Mouse (Mus musculus) urinary bladder, postnatal 14 days (tissue): ENCODE data around the gene Prdm2.

Experiments used
- DNase-seq: peaks from one replicate; pipeline ENCODE4 v3.0.0; 2021; ENCODE audit warnings: low spot score

Prdm2 gene

DNA sequence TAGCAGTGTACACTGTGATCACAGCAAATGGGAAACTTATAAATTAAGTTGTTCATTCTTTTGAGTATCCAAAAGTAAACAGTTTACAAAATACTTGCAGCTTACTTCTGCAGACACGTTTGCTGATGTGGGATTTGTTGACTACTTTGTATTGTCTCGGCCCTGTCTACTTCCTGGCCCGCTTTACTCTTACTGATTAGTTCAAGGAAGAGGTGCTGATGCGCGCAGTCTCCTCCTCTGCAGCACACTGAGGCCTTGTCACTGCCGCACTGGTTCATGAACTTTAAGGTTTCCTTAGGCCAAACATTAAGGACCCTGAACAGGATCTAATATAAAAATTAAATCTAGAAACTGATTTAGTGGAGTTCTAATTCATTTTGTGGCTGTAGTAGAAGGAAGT, 58.2 kb downstream of the Prdm2 start:
- DNase-seq, result no peak

DNA sequence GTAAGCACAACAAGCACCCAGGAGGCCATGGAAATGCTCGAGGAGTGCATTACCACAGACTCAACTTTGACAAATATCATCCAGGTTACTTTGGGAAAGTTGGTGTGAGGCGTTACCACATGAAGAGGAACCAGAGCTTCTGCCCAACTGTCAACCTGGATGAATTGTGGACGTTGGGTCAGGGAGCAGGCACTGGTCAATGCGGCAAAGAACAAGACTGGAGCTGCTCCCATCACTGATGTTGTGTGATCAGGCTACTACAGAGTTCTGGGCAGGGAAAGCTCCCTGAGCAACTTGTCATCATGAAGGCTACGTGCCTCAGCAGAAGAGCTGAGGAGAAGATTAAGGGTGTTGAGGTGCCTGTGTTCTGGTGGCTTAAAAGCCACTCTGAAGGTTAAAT, 60.2 kb downstream of the Prdm2 start:
- DNase-seq, result no peak

DNA sequence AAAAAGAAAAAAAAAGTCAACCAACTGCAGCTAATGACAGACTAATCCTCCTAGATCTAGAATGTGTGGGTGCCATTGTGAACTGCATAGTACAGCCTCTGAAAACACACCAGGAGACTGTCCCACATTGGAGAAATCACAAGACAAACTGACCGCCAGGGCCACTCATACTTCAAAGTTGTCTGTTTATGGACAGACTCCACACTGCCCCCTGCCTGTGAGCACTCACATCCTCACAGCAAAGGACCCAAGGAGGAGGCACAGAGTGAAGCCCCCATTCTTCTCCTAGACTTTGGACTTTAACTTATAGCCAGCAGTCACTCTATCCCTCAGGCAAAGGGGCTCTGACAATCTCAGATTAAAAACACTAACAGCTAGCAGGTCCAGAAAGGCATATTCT, 61.5 kb downstream of the Prdm2 start:
- no peak for DNase-seq

DNA sequence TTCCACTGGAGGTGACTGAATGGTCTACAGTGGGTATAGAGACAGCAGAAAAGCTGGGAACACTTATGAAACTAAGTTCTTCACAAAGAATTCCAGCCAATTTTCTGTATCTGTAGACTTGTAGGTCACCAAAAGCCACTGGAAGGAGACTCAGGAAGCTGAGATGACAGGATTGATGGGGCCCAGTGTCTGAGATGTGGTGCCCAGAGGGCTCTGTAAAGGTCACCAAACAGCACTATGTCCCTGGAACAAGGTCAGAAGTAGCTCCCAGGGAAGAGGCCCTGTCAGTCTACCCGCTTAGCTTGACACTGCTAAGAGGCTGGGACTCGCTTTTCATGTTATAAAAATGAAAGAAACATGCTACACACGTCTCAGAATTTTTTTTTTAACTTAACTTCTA, 65.1 kb downstream of the Prdm2 start:
- no peak for DNase-seq

DNA sequence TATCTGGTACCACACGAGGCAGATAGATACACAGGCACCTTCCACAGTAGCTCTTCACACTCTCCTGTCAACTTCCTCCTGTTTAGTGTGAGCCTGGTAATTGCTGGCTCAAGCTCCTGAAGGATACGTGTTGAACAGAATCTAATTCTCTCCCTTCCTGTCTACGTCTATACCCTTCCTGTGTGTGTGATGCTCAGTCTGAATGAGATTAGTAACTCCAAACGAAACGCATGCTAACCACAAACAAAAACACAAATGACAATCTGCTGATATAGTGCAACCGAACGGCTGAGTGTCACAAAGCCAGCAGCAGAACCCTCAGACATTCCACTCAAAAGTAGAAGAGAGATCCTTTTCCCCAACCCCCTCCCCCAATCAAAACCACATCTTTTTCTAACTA, 69.2 kb downstream of the Prdm2 start:
- DNase-seq, result no peak

DNA sequence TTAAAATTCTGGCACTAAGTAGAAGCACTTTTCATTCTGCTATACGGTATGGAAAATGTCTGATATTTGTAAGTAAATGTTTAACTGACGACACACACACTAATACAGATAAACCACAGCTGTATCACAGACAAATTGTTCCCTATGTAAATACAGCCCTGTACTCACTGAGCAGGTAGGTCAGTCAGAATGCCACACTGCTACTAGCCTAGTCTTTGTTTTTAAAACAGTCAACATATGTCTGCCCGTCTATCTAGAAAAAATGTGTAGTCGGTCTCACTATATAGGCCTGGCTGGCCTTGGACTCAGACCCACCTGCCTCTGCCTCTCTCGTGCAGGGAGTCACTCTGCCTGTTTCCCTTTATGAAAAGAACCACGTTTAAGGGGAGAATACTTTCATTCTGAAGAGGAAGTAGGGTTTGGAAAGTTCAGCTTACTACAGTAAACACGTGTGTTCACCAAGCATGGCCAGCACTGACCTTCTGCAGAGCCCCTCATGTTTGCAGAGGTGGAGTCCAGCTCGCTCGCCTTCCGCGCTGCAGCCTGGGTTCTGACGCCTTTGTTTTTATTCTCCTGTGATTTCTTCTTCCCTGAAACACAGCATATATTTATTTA, 71.0 kb downstream of the Prdm2 start:
- no peak for DNase-seq

DNA sequence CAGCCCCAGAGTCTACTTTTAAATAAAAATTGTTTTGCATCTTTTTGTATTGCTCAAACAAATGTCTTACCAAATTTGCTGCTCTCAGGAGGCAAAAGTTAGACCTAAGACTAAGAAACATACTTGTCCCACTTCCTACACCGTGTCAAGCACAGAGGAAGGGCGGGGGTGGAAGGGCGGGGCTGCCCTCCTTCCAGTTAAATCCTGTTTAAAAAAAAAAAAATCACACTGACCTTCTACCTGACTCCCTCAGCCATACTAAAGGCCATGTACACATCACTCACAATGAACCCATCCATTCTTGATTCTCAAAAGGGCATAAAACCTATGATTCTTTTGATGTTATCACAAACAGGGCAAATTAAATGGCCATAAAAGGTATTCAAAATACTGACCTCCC, 71.9 kb downstream of the Prdm2 start:
- DNase-seq, result no peak

DNA sequence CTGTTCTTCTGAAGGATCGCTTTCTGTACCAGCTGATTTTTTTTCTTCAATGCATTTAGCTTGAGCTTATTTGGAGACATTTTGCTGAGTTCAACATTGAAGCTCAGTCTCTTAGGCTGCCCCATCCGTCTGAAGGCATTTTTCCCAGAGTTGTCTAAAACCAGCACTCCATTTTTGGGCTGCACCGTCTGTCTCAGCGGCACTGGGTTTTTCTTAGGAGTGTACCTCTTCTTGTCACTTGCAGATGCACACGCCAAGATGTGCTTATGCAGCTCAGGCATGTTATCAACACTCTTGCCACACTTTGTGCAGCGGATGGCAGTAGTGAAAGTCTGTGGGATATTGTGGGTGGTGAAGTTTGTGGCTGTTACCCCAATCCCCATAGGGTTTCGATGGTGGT, 80.4 kb downstream of the Prdm2 start:
- no peak for DNase-seq

DNA sequence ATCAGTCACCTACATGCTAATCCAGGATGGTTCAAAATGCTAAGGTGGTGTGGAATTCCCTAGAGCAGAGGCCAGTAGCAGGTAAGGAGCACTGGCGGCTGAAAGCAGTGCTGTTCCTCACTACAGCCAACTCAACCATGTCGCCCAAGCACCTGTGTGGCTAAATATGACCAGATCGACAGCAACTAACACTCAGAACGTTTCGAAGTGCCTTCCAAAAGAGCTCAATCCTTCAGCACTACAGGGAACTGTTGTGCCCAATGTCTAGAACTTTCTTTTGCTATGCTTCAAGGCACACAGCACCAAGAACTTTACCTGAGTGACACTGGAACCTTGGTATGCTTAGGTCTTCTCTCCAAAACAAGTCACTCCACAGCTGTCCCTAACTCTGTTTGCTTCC, 82.4 kb downstream of the Prdm2 start:
- DNase-seq, result no peak

DNA sequence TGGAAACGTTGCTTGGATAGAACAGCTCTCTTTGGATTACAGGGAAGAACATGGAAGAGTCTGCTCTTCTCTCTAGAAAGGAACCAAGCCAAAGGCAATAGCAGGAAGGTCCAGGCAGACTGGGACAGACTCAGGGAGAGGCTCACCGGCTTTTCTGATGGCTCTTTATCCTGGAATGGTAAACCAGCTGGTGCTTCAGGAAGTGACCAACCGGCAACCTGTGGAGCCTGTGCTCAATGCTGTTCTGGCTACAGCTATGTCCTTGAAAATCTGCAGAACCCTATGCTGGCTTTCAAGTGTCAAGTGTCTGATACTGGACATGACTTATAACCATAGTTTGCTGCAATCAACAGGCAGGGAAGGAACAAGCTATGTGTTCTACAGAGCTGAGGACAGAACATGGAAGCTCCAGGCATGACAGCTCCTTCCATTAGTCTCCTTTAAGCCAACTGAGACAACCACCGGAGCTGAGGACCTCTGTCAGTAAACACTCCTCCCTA, 83.5 kb downstream of the Prdm2 start:
- DNase-seq, result no peak

DNA sequence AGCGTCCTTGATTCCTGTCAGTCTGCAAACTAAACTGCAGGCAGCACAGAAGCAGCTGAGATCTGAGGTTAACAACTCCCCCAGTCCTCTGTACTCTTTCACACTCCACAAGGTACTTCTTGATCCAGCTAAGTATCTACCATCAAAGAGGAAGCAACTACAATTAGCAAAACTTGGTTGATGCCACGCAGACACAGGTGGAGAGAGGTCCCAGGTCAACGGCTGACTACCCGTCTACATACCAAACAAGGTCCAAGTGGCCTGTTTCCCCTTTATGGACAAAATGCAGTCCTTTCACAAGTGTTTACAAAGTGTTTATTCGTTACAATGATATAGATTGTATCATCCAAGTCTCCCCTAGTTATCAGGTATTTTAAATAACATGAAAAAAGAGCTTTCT, 85.6 kb downstream of the Prdm2 start:
- no peak for DNase-seq

DNA sequence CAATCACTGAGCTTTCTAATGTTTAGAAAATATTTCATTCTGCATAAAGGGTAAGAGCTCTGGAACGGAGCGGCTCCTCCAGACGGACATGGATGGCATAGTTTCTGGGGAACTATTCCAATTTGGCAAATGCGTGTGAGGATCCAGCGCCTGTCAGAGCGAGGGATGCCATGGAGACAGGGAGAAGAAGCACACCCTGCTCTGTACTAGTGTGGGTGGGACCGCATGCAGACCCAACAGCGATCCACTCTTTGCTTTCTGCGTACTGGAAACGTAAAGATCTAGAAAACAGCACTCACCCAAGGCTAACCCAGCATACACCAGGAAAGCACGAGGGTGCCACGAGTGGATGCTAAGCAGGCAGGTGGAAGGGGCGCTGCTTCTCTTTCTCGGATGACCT, 86.3 kb downstream of the Prdm2 start:
- no peak for DNase-seq

DNA sequence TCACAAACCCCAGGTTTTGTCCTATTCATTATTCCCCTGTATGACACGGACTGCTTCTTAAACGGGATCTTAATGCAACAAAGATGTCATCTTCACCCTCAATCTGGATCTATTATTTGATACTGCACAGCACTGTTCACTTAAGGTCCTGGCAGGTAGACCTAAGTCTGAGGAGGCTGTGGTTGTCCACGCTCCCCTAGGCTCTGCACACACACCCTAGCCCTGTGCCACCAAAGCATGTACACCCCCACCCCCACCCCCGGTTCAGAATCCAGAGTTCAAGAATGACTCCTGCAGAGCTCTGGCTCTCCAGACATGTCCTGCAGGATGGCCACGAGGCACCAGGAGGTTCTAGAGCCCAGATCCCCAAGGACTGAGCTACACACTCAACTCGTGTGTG, 87.5 kb downstream of the Prdm2 start:
- no peak for DNase-seq

DNA sequence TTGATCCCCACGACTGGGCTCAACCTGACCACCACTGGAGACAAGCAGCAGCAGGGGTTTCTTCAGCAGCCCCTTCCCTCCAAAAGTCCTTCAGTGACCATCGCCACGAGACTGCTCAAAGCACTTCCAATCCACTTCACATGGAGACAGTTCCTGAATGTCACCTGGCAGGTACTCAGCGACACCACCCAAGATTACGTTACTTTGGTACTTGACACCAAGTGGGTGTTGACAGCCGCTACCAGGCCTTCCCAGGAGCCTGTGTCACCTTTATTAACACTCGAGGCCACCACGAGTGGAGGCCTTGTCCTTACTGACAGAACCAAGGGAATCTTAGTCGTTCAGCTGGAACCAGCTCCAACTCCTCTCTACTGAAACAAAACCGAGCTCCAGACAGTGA, 89.8 kb downstream of the Prdm2 start:
- DNase-seq, result no peak

DNA sequence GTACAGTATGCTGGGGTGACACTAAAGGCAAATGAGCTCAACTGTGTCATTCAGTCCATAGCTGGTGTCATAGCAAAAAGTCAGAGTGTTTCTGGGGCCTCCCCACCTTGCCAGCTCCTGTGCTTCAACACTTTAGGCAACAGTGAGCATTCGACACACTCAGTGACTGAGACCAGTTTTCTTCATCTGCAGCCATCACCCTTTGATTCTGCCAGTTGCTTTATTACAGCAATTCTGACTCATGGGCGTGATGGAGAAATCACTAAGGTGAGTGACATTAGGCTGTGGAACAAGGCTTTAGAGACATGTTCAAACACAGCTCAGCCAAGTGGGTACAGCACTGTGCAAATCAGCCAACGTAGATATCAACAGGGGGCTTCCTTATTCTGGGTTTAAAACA, 91.6 kb downstream of the Prdm2 start:
- DNase-seq, result no peak

DNA sequence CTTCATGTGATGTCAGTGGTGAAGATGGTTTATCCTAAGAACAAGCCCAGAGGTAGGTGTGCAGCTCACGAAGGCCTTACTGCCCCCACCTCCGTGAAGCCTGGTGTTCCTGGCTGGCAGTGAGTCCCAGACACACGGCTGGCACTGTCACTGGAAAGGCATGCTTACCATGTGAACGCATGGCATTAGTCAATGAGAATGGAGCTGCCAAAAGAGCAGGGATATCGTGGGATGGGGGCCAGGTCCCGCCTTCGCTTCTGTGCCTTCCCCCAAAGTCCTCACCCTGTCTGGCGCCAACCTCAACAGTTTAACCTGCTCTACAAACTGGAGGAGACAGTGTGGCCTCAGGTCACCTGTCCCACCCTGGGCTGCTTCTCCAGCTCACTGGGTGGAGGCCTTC, 92.8 kb downstream of the Prdm2 start:
- peak; percentile 34 for DNase-seq

DNA sequence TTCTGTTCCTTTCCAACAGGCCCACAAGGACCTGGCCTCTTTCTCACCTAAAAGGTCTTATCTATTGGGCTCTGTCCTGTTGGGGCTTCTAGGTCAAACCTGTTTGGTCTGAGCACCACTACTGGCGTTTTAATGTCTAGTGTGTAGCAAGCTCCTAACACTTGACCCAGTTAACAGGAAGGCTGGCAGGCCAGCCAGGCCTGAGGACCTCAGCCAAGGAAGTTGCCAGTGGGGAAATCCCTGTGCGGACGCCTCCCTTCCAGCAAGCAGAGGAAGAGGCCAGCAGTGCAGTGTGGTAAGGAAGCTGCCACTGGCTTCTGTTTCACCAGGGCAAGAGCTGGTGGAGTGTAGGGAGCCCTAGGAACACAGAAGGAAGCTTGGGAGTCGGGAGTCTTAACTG, 94.0 kb downstream of the Prdm2 start:
- DNase-seq, result peak; percentile 64

DNA sequence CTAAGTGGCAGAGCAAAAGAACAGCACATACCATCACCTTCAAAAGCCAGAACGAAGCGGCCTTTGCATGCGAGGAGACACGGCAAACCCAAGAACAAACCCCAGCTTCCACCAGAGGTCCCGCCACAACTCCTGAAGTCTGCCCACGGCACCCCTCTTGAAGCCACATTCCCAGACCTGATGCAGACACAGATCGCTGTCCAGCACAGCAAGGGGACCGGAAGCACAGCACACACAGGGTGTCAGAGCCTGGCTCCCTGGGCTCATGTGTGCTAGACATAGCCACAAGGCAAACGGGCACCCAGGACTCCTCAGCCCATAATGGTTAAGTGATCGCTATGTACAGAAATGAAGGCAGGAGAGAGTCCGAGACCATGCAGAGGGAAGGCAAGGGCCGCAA, 96.9 kb downstream of the Prdm2 start:
- DNase-seq, result no peak

DNA sequence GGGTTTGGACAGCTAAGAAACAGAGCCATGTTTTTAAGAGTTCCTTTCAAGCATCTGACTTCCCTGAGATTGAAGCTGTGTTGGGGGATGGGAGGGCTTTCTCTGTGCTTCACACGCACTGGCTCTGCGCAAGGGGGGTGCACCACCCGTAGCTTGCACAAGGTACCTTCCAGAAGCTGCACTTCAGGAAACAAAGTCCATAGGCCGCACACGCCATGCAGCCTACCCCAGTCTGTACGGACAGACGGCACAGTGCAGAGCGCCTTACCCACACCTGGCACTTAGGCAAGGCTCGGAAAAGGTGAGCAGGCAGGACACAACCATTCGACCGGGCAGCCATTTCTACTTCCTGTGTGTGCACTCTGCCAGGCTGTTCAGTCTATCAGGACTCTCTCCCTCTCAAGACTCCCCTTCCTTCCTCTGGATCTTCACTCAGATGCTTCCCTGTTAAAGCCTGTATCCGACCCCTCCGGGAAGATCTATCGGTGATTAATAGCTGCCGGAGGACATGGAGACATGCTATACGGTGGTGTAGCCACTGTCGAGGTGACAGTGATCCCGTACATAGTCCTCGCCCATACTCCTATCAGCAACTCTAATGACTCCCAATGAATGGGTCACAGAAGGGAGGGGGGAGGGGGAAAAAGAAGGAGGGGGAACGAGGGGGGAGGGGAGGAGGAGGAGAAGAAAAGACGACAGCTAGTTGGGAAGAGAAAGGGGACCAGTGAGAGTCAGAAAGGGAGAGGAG, 98.4 kb downstream of the Prdm2 start:
- DNase-seq, result no peak

DNA sequence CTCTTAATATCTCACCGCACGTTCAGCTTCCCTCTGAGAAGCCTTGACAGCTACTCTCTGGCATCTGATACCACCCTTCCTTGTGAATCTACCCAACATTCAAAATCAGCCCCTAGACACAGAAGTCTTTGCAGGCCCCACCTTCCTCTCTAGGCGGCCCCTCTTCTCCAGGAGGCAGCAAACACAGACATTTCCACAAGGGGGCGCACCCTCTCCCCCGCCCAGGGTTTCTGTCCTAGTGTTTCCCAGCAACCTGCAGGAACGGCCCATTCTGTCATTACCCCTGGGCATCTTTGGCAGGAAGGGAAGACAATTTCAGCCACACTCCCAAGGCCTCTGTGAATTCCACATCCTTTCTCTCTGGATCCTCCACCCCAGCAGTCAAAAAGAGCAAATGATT, 99.8 kb downstream of the Prdm2 start:
- DNase-seq, result peak; percentile 63

DNA sequence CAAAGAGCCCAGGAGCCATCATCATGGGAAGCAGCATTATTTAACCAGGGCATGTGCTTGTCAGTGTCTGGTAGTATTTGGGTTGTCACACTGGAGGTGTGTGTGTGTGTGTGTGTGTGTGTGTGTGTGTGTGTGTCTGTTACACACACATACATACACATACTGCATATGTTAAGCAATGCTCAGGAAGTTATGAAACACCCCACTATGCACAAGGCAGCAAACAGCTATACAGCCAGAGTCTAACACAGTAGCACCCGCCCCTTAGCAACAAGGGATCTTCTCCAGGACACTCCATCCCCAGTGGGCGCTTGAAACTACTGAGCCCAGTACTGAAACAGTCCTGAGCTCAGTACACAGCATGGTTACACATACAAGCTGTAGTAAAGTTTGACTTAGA, 100.4 kb downstream of the Prdm2 start:
- no peak for DNase-seq

DNA sequence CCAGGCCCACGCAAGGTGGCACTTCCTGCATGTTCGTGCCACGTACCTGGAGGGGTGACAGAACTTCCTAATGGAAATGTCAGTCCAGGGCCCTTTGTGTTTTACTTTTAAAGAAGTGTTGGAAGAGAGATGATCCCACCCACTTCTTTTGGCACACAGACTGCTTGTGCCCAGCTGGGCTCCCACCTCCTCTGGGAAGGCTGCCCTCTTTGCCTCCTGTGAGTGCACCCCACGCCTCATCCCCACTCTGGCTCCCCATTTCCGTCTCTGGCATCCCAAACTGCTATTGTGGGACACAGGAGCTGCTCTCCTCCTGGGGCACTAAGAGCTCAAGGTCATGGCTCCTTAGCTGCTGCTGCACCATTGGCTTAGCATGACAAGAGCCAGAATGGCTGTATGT, 100.9 kb downstream of the Prdm2 start:
- no peak for DNase-seq

DNA sequence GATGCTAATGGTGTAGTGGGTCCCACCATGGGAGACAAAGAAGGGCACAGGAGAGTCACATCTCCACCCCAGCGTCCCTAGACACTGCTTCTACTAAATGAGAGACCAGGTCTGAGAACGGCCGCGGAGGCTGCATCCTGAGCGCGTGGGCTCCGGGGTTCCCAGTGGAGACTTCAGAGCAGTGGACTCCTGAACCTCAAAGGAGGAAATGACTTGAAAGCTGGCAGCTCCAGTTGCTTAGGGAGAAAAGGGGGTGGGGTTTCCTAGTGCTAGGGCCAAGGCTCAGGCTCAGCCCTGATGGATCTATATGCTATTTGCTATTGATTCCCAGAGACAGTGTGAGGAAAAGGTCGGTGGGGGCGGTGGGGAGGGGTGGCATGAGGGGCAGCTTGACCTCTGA, 104.2 kb downstream of the Prdm2 start:
- no peak for DNase-seq

DNA sequence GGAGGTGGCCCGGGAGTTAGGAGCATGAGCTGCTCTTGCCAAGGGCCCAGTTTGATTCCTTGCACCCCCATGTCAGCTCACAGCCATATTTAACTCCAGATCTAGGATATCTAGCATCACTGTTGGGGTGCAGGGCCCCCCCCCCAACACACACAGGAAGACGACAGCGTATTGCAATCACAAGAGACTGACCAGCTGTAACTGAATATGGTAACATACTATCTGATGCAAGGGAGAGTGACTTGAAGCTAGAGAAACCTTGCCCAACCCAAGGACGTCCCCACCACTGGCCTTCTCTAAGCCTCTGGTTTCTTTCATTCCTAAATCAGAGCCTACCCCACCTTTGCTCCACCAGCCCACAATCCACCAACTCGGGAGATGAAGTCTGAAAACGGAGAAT, 105.8 kb downstream of the Prdm2 start:
- DNase-seq, result no peak
